Mouse (Mus musculus): ENCODE measurements around the gene Ltbp3. TPM values are rescaled to one million over a fixed set of nuclear protein-coding genes. Genes with fewer than 3 reads are reported as not detected.

The Ltbp3 gene
- polyA plus RNA-seq, 1 experiment from 2014 or later = 30.1 TPM

GRCm38 (mm10) chr19:5802787-5803040 is 62.0 kb downstream of the Ltbp3 start:
- Histone ChIP-seq H3K4me2 (ENCODE audit: low read length) (peak overlapping the region; percentile 99), H3K4me3 (ENCODE audit: low read depth, low read length) (peak overlapping the region; percentile 90), H3K9me3 (ENCODE audit: control insufficient read depth, low read length) (no peaks in the 10 kb centered on the region), H3K27ac (ENCODE audit: low read depth) (peak overlapping the region; percentile 98), H3K27me3 (replicated peaks; ENCODE audit: control insufficient read depth, insufficient read depth, low read length) (no peaks in the 10 kb centered on the region), H3K36me3 (ENCODE audit: control insufficient read depth, insufficient read depth, low read length) (peaks cover 16% of the 10 kb centered on the region), H3K9ac (ENCODE audit: low read length) (peak overlapping the region; percentile 96), H3K4me1 (replicated peaks; ENCODE audit: control insufficient read depth, insufficient read depth, low read length) (peaks cover 34% of the 10 kb centered on the region)
- DNase-seq (ENCODE audit: low spot score) (no peak), ATAC-seq (replicated peaks; ENCODE audit: low FRiP score, low TSS enrichment, low read depth) (no peak)
- WGBS = 0% methylated on average over 4 of the region's 4 CpGs

GRCm38 (mm10) chr19:5803041-5803880 is 62.6 kb downstream of the Ltbp3 start:
- DNase-seq (ENCODE audit: low spot score) (peak; percentile 100), ATAC-seq (replicated peaks; ENCODE audit: low FRiP score, low TSS enrichment, low read depth) (peak; percentile 92)
- Histone ChIP-seq H3K9me3 (ENCODE audit: control insufficient read depth, low read length) (no peaks in the 10 kb centered on the region), H3K4me2 (ENCODE audit: low read length) (peak overlapping the region; percentile 99), H3K27ac (ENCODE audit: low read depth) (peak overlapping the region; percentile 98), H3K4me3 (ENCODE audit: low read depth, low read length) (peak overlapping the region; percentile 90), H3K27me3 (replicated peaks; ENCODE audit: control insufficient read depth, insufficient read depth, low read length) (no peaks in the 10 kb centered on the region), H3K9ac (ENCODE audit: low read length) (peak overlapping the region; percentile 96), H3K4me1 (replicated peaks; ENCODE audit: control insufficient read depth, insufficient read depth, low read length) (peaks cover 34% of the 10 kb centered on the region), H3K36me3 (ENCODE audit: control insufficient read depth, insufficient read depth, low read length) (peaks cover 10% of the 10 kb centered on the region)
- WGBS = under 1% methylated on average over 66 of the region's 67 CpGs

GRCm38 (mm10) chr19:5803881-5804279 is 63.2 kb downstream of the Ltbp3 start:
- Histone ChIP-seq H3K27me3 (replicated peaks; ENCODE audit: control insufficient read depth, insufficient read depth, low read length) (no peaks in the 10 kb centered on the region), H3K4me2 (ENCODE audit: low read length) (peak overlapping the region; percentile 99), H3K4me3 (ENCODE audit: low read depth, low read length) (peak overlapping the region; percentile 29), H3K9ac (ENCODE audit: low read length) (peak overlapping the region; percentile 96), H3K36me3 (ENCODE audit: control insufficient read depth, insufficient read depth, low read length) (peaks cover 4% of the 10 kb centered on the region), H3K4me1 (replicated peaks; ENCODE audit: control insufficient read depth, insufficient read depth, low read length) (peaks cover 39% of the 10 kb centered on the region), H3K9me3 (ENCODE audit: control insufficient read depth, low read length) (no peaks in the 10 kb centered on the region), H3K27ac (ENCODE audit: low read depth) (peak overlapping the region; percentile 98)
- DNase-seq (ENCODE audit: low spot score) (no peak), ATAC-seq (replicated peaks; ENCODE audit: low FRiP score, low TSS enrichment, low read depth) (no peak; the same call in 1 of the 2 replicates)
- 1% methylated on average over 16 of the region's 16 CpGs for WGBS

- no peaks in the 10 kb centered on the region for H3K9me3 ChIP-seq (ENCODE audit: control insufficient read depth, low read length)
- peaks cover 42% of the 10 kb centered on the region for H3K4me1 ChIP-seq (replicated peaks; ENCODE audit: control insufficient read depth, insufficient read depth, low read length)
- H3K36me3 ChIP-seq (ENCODE audit: control insufficient read depth, insufficient read depth, low read length) = no peaks in the 10 kb centered on the region
- WGBS = 28% methylated on average over 8 of the region's 8 CpGs
- peak overlapping the region; percentile 96 for H3K9ac ChIP-seq (ENCODE audit: low read length)
- H3K4me3 ChIP-seq (ENCODE audit: low read depth, low read length) = no peak overlapping the region
- no peak for ATAC-seq (replicated peaks; ENCODE audit: low FRiP score, low TSS enrichment, low read depth)
- H3K4me2 ChIP-seq (ENCODE audit: low read length) = peak overlapping the region; percentile 99
- no peaks in the 10 kb centered on the region for H3K27me3 ChIP-seq (replicated peaks; ENCODE audit: control insufficient read depth, insufficient read depth, low read length)
- H3K27ac ChIP-seq (ENCODE audit: low read depth) = peak overlapping the region; percentile 98
- peak; percentile 63 for DNase-seq (ENCODE audit: low spot score)
Observed at GRCm38 (mm10) chr19:5804371-5804899, 63.7 kb downstream of the Ltbp3 start.

GRCm38 (mm10) chr19:5806051-5806808 is 65.5 kb downstream of the Ltbp3 start:
- Histone ChIP-seq H3K9me3 (ENCODE audit: control insufficient read depth, low read length) (no peaks in the 10 kb centered on the region), H3K9ac (ENCODE audit: low read length) (0 out of 2 replicates have a peak overlapping the region, but pooled peaks have one; percentile 38), H3K4me1 (replicated peaks; ENCODE audit: control insufficient read depth, insufficient read depth, low read length) (peaks cover 60% of the 10 kb centered on the region), H3K27ac (ENCODE audit: low read depth) (peak overlapping the region; percentile 98), H3K36me3 (ENCODE audit: control insufficient read depth, insufficient read depth, low read length) (no peaks in the 10 kb centered on the region), H3K4me2 (ENCODE audit: low read length) (peak overlapping the region; percentile 26), H3K4me3 (ENCODE audit: low read depth, low read length) (no peak overlapping the region), H3K27me3 (replicated peaks; ENCODE audit: control insufficient read depth, insufficient read depth, low read length) (no peaks in the 10 kb centered on the region)
- WGBS = 6% methylated on average over 8 of the region's 8 CpGs
- ATAC-seq (replicated peaks; ENCODE audit: low FRiP score, low TSS enrichment, low read depth) (no peak), DNase-seq (ENCODE audit: low spot score) (peak; percentile 70)

GRCm38 (mm10) chr19:5806809-5807205 is 66.1 kb downstream of the Ltbp3 start:
- no peak overlapping the region for H3K4me3 ChIP-seq (ENCODE audit: low read depth, low read length)
- no peaks in the 10 kb centered on the region for H3K27me3 ChIP-seq (replicated peaks; ENCODE audit: control insufficient read depth, insufficient read depth, low read length)
- H3K4me2 ChIP-seq (ENCODE audit: low read length) = peak overlapping the region; percentile 26
- H3K9me3 ChIP-seq (ENCODE audit: control insufficient read depth, low read length) = no peaks in the 10 kb centered on the region
- ATAC-seq (replicated peaks; ENCODE audit: low FRiP score, low TSS enrichment, low read depth) (no peak), DNase-seq (ENCODE audit: low spot score) (no peak)
- no peaks in the 10 kb centered on the region for H3K36me3 ChIP-seq (ENCODE audit: control insufficient read depth, insufficient read depth, low read length)
- 0 out of 2 replicates have a peak overlapping the region, but pooled peaks have one; percentile 13 for H3K9ac ChIP-seq (ENCODE audit: low read length)
- WGBS = 27% methylated on average over 6 of the region's 6 CpGs
- H3K27ac ChIP-seq (ENCODE audit: low read depth) = peak overlapping the region; percentile 98
- H3K4me1 ChIP-seq (replicated peaks; ENCODE audit: control insufficient read depth, insufficient read depth, low read length) = peaks cover 66% of the 10 kb centered on the region

- no peak overlapping the region for H3K4me3 ChIP-seq (ENCODE audit: low read depth, low read length)
- no peaks in the 10 kb centered on the region for H3K27me3 ChIP-seq (replicated peaks; ENCODE audit: control insufficient read depth, insufficient read depth, low read length)
- 80% methylated on average over 2 of the region's 3 CpGs for WGBS
- no peak for ATAC-seq (replicated peaks; ENCODE audit: low FRiP score, low TSS enrichment, low read depth)
- H3K4me1 ChIP-seq (replicated peaks; ENCODE audit: control insufficient read depth, insufficient read depth, low read length) = peaks cover 73% of the 10 kb centered on the region
- H3K9ac ChIP-seq (ENCODE audit: low read length) = no peak overlapping the region
- DNase-seq (ENCODE audit: low spot score) = no peak
- no peak overlapping the region for H3K4me2 ChIP-seq (ENCODE audit: low read length)
- H3K9me3 ChIP-seq (ENCODE audit: control insufficient read depth, low read length) = no peaks in the 10 kb centered on the region
- no peak overlapping the region for H3K27ac ChIP-seq (ENCODE audit: low read depth)
- H3K36me3 ChIP-seq (ENCODE audit: control insufficient read depth, insufficient read depth, low read length) = no peaks in the 10 kb centered on the region
Observed at GRCm38 (mm10) chr19:5807740-5808139, 67.0 kb downstream of the Ltbp3 start.
